Mouse (Mus musculus): ENCODE measurements around the gene Zbtb48.

The Zbtb48 gene

GRCm38 (mm10) chr4:152029087-152029486, 1.6 kb upstream of the Zbtb48 start:
- DNase-seq (ENCODE audit: low spot score): no peak

- no peak for DNase-seq (ENCODE audit: low spot score)
Measured at GRCm38 (mm10) chr4:152028456-152028855, 985 bp upstream of the Zbtb48 start.

GRCm38 (mm10) chr4:152026751-152027508, 541 bp downstream of the Zbtb48 start:
- no peak for DNase-seq (ENCODE audit: low spot score)

- no peak for DNase-seq (ENCODE audit: low spot score)
Measured at GRCm38 (mm10) chr4:152024525-152024924, 2.9 kb downstream of the Zbtb48 start.

GRCm38 (mm10) chr4:152022506-152022905, 5.0 kb downstream of the Zbtb48 start:
- DNase-seq (ENCODE audit: low spot score): no peak

- DNase-seq (ENCODE audit: low spot score): no peak
Measured at GRCm38 (mm10) chr4:152021568-152022097, 5.8 kb downstream of the Zbtb48 start.

- no peak for DNase-seq (ENCODE audit: low spot score)
Measured at GRCm38 (mm10) chr4:152020024-152020423, 7.4 kb downstream of the Zbtb48 start.

- no peak for DNase-seq (ENCODE audit: low spot score)
Measured at GRCm38 (mm10) chr4:152019073-152019472, 8.4 kb downstream of the Zbtb48 start.

GRCm38 (mm10) chr4:152013036-152013813, 14.2 kb downstream of the Zbtb48 start:
- DNase-seq (ENCODE audit: low spot score): no peak

- no peak for DNase-seq (ENCODE audit: low spot score)
Measured at GRCm38 (mm10) chr4:152012109-152012508, 15.4 kb downstream of the Zbtb48 start.

GRCm38 (mm10) chr4:152011171-152011760, 16.2 kb downstream of the Zbtb48 start:
- no peak for DNase-seq (ENCODE audit: low spot score)

GRCm38 (mm10) chr4:152010707-152011134, 16.8 kb downstream of the Zbtb48 start:
- DNase-seq (ENCODE audit: low spot score): no peak

- DNase-seq (ENCODE audit: low spot score): no peak
Measured at GRCm38 (mm10) chr4:152010091-152010706, 17.3 kb downstream of the Zbtb48 start.

GRCm38 (mm10) chr4:152009076-152010051, 18.1 kb downstream of the Zbtb48 start:
- peak; percentile 39 for DNase-seq (ENCODE audit: low spot score)

GRCm38 (mm10) chr4:152008622-152009075, 18.8 kb downstream of the Zbtb48 start, which contains the start of gene Klhl21:
Gene Klhl21 (plus strand): TSS chr4:152008803.
- DNase-seq (ENCODE audit: low spot score): peak; percentile 86

- no peak for DNase-seq (ENCODE audit: low spot score)
Measured at GRCm38 (mm10) chr4:152008148-152008500, 19.3 kb downstream of the Zbtb48 start.

GRCm38 (mm10) chr4:152007481-152008147, 19.9 kb downstream of the Zbtb48 start:
- no peak for DNase-seq (ENCODE audit: low spot score)

- no peak for DNase-seq (ENCODE audit: low spot score)
Measured at GRCm38 (mm10) chr4:152006812-152007211, 20.7 kb downstream of the Zbtb48 start.

GRCm38 (mm10) chr4:152006137-152006536, 21.3 kb downstream of the Zbtb48 start:
- DNase-seq (ENCODE audit: low spot score): no peak

GRCm38 (mm10) chr4:152002063-152002462, 25.4 kb downstream of the Zbtb48 start:
- no peak for DNase-seq (ENCODE audit: low spot score)

Measured in ovary, postnatal 10 days (tissue).